Mouse (Mus musculus): ENCODE data around the gene Polr1e. TPM values are rescaled to one million over a fixed set of nuclear protein-coding genes. Genes with fewer than 3 reads are reported as not detected.
"Not testable (repeated sequence)": the region's sequence is repeated elsewhere in the genome, so short reads cannot be mapped to it uniquely, and the experiment has no call there.

Gene Polr1e
- total RNA-seq, 4 experiments from 2014 or later, result 13.7 to 24.5 (median 17.6) TPM

GRCm38 (mm10) chr4:45010806-45011415, 7.5 kb upstream of the Polr1e start:
- DNase-seq, result no peak

GRCm38 (mm10) chr4:45011581-45012104, 6.7 kb upstream of the Polr1e start:
- peak; percentile 78 for DNase-seq

- DNase-seq, result peak; percentile 100
Observed at GRCm38 (mm10) chr4:45012105-45012975, 6.0 kb upstream of the Polr1e start, which contains the start of gene Zbtb5. Gene Zbtb5, minus strand, starts transcription at chr4:45012412.

GRCm38 (mm10) chr4:45013031-45013431, 5.4 kb upstream of the Polr1e start:
- no peak for DNase-seq

GRCm38 (mm10) chr4:45013537-45013936, 4.8 kb upstream of the Polr1e start:
- no peak for DNase-seq

GRCm38 (mm10) chr4:45015615-45016014, 2.8 kb upstream of the Polr1e start:
- DNase-seq, result no peak

GRCm38 (mm10) chr4:45019009-45019408, 626 bp downstream of the Polr1e start:
- no peak for DNase-seq

GRCm38 (mm10) chr4:45026459-45026858, 8.1 kb downstream of the Polr1e start:
- DNase-seq, result no peak

GRCm38 (mm10) chr4:45032586-45032985, 14.2 kb downstream of the Polr1e start:
- DNase-seq, result no peak

- DNase-seq, result peak; percentile 34
Observed at GRCm38 (mm10) chr4:45034693-45035628, 16.6 kb downstream of the Polr1e start.

- no peak for DNase-seq
Observed at GRCm38 (mm10) chr4:45036048-45036447, 17.7 kb downstream of the Polr1e start.

- DNase-seq, result no peak
Observed at GRCm38 (mm10) chr4:45036571-45036970, 18.2 kb downstream of the Polr1e start.

GRCm38 (mm10) chr4:45037455-45038410, 19.4 kb downstream of the Polr1e start:
- DNase-seq, result no peak

- not testable (repeated sequence) for DNase-seq
Observed at GRCm38 (mm10) chr4:45038879-45039278, 20.5 kb downstream of the Polr1e start.

GRCm38 (mm10) chr4:45039546-45039945, 21.2 kb downstream of the Polr1e start:
- DNase-seq, result not testable (repeated sequence)

GRCm38 (mm10) chr4:45040795-45041194, 22.4 kb downstream of the Polr1e start:
- no peak for DNase-seq

- DNase-seq, result no peak
Observed at GRCm38 (mm10) chr4:45046679-45047078, 28.3 kb downstream of the Polr1e start.

GRCm38 (mm10) chr4:45047286-45047887, 29.0 kb downstream of the Polr1e start:
- DNase-seq, result no peak

GRCm38 (mm10) chr4:45047956-45048355, 29.6 kb downstream of the Polr1e start:
- DNase-seq, result no peak

GRCm38 (mm10) chr4:45054862-45055261, 36.5 kb downstream of the Polr1e start:
- DNase-seq, result no peak

- no peak for DNase-seq
Observed at GRCm38 (mm10) chr4:45055451-45055850, 37.1 kb downstream of the Polr1e start.

All from adrenal gland, adult 8-10 months (tissue).